Mouse (Mus musculus): ENCODE data around the gene D230025D16Rik.
A peak's percentile ranks its signal among the peaks of the same experiment; 100 is the strongest.
"Not testable (repeated sequence)": the region's sequence is repeated elsewhere in the genome, so short reads cannot be mapped to it uniquely, and the experiment has no call there.

D230025D16Rik gene

GRCm38 (mm10) chr8:105224413-105225271, at the start of gene D230025D16Rik:
Gene D230025D16Rik (plus strand): TSS chr8:105225145.
- DNase-seq: peak; percentile 95

DNA sequence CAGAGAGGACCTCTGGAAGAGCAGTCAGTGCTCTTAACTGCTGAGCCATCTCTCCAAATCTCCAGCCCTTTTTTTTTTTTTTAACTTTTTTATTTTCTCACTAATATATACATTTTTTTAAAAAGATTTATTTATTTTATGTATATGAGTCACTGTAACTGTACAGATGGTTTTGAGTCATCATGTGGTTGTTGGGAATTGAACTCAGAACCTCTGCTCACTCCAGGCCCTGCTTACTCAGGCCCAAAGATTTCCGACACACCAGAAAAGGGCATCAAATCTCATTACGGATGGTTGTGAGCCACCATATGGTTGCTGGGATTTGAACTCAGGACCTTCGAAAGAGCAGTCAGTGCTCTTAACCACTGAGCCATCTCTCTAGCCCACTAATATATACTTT, 49.7 kb upstream of the D230025D16Rik start:
- DNase-seq: not testable (repeated sequence)

GRCm38 (mm10) chr8:105178211-105178800, 46.6 kb upstream of the D230025D16Rik start:
- DNase-seq: no peak

GRCm38 (mm10) chr8:105182201-105182600, 42.7 kb upstream of the D230025D16Rik start:
- no peak for DNase-seq

DNA sequence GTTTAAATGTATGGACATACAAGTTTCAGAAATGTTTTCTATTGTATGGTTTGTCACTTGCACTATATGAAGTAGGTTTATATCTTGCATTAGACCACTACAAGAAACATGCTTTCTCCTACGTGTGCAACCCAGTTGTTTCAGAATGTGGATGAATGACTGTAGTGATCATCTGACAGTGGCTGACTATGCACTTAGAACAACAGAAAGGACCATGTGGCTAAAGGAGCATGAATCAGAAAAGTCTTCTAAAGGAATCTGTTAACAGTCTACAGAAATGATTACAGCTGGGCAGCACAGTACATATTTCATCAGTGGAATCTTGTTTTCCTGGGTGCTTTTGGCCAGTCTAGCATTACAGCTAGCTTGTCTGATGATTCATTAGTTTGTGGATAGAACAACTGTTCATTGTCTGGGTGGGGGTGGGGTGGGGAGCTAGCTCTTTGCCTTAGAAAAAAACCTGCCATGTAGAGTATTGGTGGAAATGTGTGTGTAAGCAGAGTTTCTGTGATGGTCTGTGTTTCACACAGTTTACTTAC, 38.4 kb upstream of the D230025D16Rik start:
- DNase-seq: no peak

- DNase-seq: no peak
These were observed 32.8 kb upstream of the D230025D16Rik start for GRCm38 (mm10) chr8:105192182-105192581.

DNA sequence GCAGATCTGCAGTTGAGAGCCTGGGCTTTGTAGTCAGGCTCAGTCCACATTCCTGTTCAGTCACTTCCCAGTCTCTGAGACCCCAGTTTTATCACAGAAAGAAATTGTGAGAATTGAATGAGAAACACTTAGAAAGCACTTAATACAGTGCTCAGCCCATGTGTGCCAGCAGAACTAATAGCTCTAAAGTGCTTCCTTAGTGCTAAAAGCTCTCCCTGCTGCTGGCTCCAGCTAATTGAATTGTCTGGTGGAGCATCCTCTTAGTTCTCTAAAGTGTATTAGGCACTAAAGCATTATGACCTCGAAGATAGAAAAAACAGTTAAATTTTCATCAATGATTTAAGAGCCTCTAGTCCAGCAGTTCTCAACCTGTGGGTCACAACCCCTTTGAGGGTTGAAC, 19.2 kb upstream of the D230025D16Rik start:
- DNase-seq: no peak

GRCm38 (mm10) chr8:105206766-105207275, 18.1 kb upstream of the D230025D16Rik start:
- DNase-seq: no peak

GRCm38 (mm10) chr8:105207675-105208273, 17.2 kb upstream of the D230025D16Rik start:
- no peak for DNase-seq

- no peak for DNase-seq
These were observed 15.5 kb upstream of the D230025D16Rik start for GRCm38 (mm10) chr8:105209153-105210110.

DNA sequence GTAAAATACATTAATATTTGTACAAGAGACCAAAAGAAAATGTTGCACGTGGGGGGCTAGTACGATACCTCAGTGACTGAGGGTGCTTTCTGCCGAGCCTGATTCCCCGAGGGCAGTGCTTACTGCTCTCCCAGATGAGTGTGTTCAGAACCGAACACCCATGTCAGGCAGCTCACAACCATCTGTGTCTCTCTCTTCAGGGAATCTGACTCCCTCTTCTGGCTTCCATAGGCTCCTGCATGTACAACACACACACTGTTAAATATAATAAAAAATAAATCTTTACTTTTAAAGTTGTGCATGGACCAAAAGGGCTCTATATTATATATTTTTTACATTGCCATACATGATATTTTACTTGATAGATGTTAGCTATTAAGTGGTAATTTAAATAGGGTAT, 10.8 kb upstream of the D230025D16Rik start:
- no peak for DNase-seq

DNA sequence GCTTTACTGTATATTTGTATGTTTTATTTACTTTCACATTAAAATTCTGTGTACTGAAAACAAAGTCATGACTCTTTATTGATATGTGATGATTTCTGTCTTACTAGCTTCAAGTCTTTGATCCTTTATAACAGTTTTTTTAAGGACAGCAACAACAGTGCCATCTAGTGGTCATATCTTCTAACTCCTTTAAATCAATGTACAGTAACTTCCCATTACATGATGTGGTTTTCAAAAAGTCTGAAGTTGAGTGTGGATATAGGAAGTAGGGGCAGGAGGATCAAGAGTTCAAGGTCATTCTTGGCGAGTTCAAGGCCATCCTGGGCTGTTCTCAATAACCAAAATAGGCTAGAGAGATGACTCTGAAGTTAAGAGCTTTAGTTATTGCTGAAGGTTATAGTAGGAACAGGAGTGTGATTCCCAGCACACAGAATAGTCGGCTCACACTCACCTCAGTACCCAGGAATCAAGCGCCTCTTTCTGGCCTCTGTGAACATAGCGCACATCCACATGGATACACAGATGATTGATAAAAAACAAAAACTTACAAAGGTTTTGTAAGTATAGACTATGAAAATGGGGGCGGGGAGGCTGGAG, 6.9 kb upstream of the D230025D16Rik start:
- no peak for DNase-seq

- no peak for DNase-seq
These were observed 1.1 kb upstream of the D230025D16Rik start for GRCm38 (mm10) chr8:105223850-105224249.

- DNase-seq: no peak
These were observed 288 bp downstream of the D230025D16Rik start for GRCm38 (mm10) chr8:105225272-105225593.

DNA sequence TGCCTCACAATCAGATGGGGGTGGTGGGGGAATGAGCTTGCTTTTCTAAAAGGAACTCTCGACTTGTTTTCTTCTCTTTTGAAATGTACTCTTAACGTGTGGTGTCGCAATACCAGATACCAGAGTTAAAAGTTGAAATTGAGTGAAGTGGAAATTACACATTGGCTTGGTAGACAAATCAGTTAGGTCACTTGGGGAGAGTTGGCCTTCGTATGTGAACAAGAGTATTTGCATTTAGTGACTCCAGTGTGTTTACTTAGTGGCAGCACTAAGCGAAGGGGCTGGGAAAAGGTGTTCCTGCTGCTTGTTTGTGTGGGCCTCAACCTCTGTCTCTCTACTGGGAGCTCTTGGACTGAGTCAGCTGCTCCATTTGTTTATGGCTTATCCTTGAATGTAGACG, 972 bp downstream of the D230025D16Rik start:
- no peak for DNase-seq

DNA sequence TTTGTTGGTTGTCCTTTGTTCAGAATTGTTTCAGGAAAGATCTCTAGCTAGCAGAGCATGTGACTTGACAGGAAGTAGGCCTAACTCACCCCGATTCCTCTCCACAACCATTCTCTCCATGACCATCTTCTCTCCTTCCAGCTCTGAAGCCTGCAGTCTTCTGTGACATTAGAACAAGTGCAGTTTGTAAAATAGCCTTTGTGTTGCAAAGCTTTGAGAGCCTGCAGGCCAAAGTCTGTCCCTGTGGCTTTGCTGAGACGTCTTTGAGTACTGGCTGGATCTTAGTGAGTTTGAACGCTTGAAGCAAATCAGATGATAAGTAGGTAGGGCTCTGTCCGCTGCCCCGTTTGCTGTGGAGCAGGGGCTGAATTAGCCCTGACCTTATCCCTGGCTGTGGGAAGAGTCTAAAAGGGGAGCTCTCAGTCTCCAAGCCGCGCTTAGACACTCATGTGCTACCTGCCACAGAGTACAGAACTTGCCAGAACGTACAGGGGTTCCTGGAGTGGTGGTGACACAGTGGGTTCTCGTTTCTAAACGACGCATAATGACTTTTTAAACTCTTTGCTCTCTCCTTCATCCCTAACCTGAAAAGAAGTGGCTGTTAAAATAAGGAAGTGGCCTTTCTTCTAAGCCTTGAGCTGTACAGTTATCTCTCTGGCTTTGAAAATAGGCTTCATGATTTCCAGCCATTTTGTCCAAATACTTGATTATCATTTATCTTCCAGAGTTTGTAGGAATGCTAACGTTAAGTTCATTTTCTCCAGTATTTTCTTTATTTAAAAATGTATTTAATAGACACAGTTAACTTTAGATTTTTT, 6.8 kb downstream of the D230025D16Rik start:
- DNase-seq: no peak

GRCm38 (mm10) chr8:105232321-105232693, 7.4 kb downstream of the D230025D16Rik start:
- not testable (repeated sequence) for DNase-seq

GRCm38 (mm10) chr8:105233126-105233935, 8.4 kb downstream of the D230025D16Rik start:
- no peak for DNase-seq

GRCm38 (mm10) chr8:105235206-105235605, 10.3 kb downstream of the D230025D16Rik start:
- DNase-seq: no peak

All from right cerebral cortex, postnatal 14 days (tissue).